Mouse (Mus musculus): Measurements from ENCODE around the gene Zic5. TPM values are rescaled to one million over a fixed set of nuclear protein-coding genes. Genes with fewer than 3 reads are reported as not detected.

Zic5 gene
- polyA plus RNA-seq, 1 experiment from 2014 or later: 0.89 TPM

- Histone ChIP-seq H3K27me3 (peaks cover 88% of the 10 kb centered on the region), H3K4me3 (replicated peaks) (no peak overlapping the region), H3K4me2 (replicated peaks) (no peak overlapping the region), H3K27ac (replicated peaks) (no peak overlapping the region), H3K36me3 (no peaks in the 10 kb centered on the region), H3K4me1 (peaks cover 10% of the 10 kb centered on the region), H3K9me3 (replicated peaks) (no peaks in the 10 kb centered on the region), H3K9ac (no peak overlapping the region)
- no peak for ATAC-seq (ENCODE audit: insufficient number of reproducible peaks, low FRiP score, low TSS enrichment, low read depth)
- WGBS: 3% methylated on average over 1 of the region's 1 CpGs
Measured at GRCm38 (mm10) chr14:122486611-122487010, 21.1 kb upstream of the Zic5 start.

GRCm38 (mm10) chr14:122485635-122486181 is 20.2 kb upstream of the Zic5 start:
- WGBS: 2% methylated on average over 12 of the region's 12 CpGs
- H3K4me2 ChIP-seq (replicated peaks): no peak overlapping the region
- no peak overlapping the region for H3K4me3 ChIP-seq (replicated peaks)

GRCm38 (mm10) chr14:122484844-122485551 is 19.5 kb upstream of the Zic5 start:
- Histone ChIP-seq H3K27me3 (peaks cover 88% of the 10 kb centered on the region), H3K4me3 (replicated peaks) (no peak overlapping the region), H3K4me1 (0 out of 2 replicates have a peak, but pooled peaks cover 2% of the 10 kb centered on the region), H3K9ac (no peak overlapping the region), H3K9me3 (replicated peaks) (no peaks in the 10 kb centered on the region), H3K4me2 (replicated peaks) (no peak overlapping the region), H3K27ac (replicated peaks) (no peak overlapping the region), H3K36me3 (no peaks in the 10 kb centered on the region)
- WGBS: 4% methylated on average over 24 of the region's 24 CpGs
- no peak for ATAC-seq (ENCODE audit: insufficient number of reproducible peaks, low FRiP score, low TSS enrichment, low read depth)

More at GRCm38 (mm10) chr14:122485635-122486181, 20.2 kb upstream of the Zic5 start:
- ATAC-seq (ENCODE audit: insufficient number of reproducible peaks, low FRiP score, low TSS enrichment, low read depth): no peak
- H3K9me3 ChIP-seq (replicated peaks): no peaks in the 10 kb centered on the region
- H3K27ac ChIP-seq (replicated peaks): no peak overlapping the region
- H3K36me3 ChIP-seq: no peaks in the 10 kb centered on the region
- H3K9ac ChIP-seq: no peak overlapping the region
- peaks cover 7% of the 10 kb centered on the region for H3K4me1 ChIP-seq
- H3K27me3 ChIP-seq: peaks cover 88% of the 10 kb centered on the region

- Histone ChIP-seq H3K4me1 (0 out of 2 replicates have a peak, but pooled peaks cover 2% of the 10 kb centered on the region), H3K9ac (no peak overlapping the region), H3K36me3 (no peaks in the 10 kb centered on the region), H3K27me3 (peaks cover 87% of the 10 kb centered on the region), H3K4me3 (replicated peaks) (no peak overlapping the region), H3K4me2 (replicated peaks) (no peak overlapping the region), H3K27ac (replicated peaks) (no peak overlapping the region), H3K9me3 (replicated peaks) (no peaks in the 10 kb centered on the region)
- ATAC-seq (ENCODE audit: insufficient number of reproducible peaks, low FRiP score, low TSS enrichment, low read depth): no peak
- WGBS: 0% methylated on average over 4 of the region's 4 CpGs
Measured at GRCm38 (mm10) chr14:122484458-122484843, 19.0 kb upstream of the Zic5 start.

GRCm38 (mm10) chr14:122483556-122484421 is 18.3 kb upstream of the Zic5 start:
- H3K4me2 ChIP-seq (replicated peaks): no peak overlapping the region
- H3K4me1 ChIP-seq: peaks cover 4% of the 10 kb centered on the region; the same call in 1 of the 2 replicates
- peaks cover 84% of the 10 kb centered on the region for H3K27me3 ChIP-seq
- no peak overlapping the region for H3K4me3 ChIP-seq (replicated peaks)
- ATAC-seq (ENCODE audit: insufficient number of reproducible peaks, low FRiP score, low TSS enrichment, low read depth): no peak
- WGBS: 3% methylated on average over 18 of the region's 18 CpGs
- no peak overlapping the region for H3K27ac ChIP-seq (replicated peaks)
- no peak overlapping the region for H3K9ac ChIP-seq
- H3K36me3 ChIP-seq: no peaks in the 10 kb centered on the region
- H3K9me3 ChIP-seq (replicated peaks): no peaks in the 10 kb centered on the region

GRCm38 (mm10) chr14:122483024-122483385 is 17.5 kb upstream of the Zic5 start:
- no peak overlapping the region for H3K9ac ChIP-seq

GRCm38 (mm10) chr14:122482081-122483023 is 16.9 kb upstream of the Zic5 start:
- Histone ChIP-seq H3K9ac (no peak overlapping the region), H3K27ac (replicated peaks) (no peak overlapping the region)
- ATAC-seq (ENCODE audit: insufficient number of reproducible peaks, low FRiP score, low TSS enrichment, low read depth): no peak

More at GRCm38 (mm10) chr14:122483024-122483385, 17.5 kb upstream of the Zic5 start:
- Histone ChIP-seq H3K9me3 (replicated peaks) (no peaks in the 10 kb centered on the region), H3K4me1 (peaks cover 7% of the 10 kb centered on the region; the same call in 1 of the 2 replicates), H3K4me3 (replicated peaks) (no peak overlapping the region), H3K36me3 (no peaks in the 10 kb centered on the region), H3K27me3 (peaks cover 90% of the 10 kb centered on the region), H3K27ac (replicated peaks) (no peak overlapping the region), H3K4me2 (replicated peaks) (no peak overlapping the region)
- no peak for ATAC-seq (ENCODE audit: insufficient number of reproducible peaks, low FRiP score, low TSS enrichment, low read depth)
- 4% methylated on average over 5 of the region's 5 CpGs for WGBS

GRCm38 (mm10) chr14:122481181-122481580 is 15.7 kb upstream of the Zic5 start:
- peaks cover 94% of the 10 kb centered on the region for H3K27me3 ChIP-seq
- H3K27ac ChIP-seq (replicated peaks): no peak overlapping the region
- no peak overlapping the region for H3K4me3 ChIP-seq (replicated peaks)

More at GRCm38 (mm10) chr14:122482081-122483023, 16.9 kb upstream of the Zic5 start:
- no peaks in the 10 kb centered on the region for H3K36me3 ChIP-seq
- 2% methylated on average over 38 of the region's 38 CpGs for WGBS
- H3K4me3 ChIP-seq (replicated peaks): no peak overlapping the region
- H3K27me3 ChIP-seq: peaks cover 92% of the 10 kb centered on the region
- H3K4me2 ChIP-seq (replicated peaks): no peak overlapping the region
- H3K4me1 ChIP-seq: peaks cover 7% of the 10 kb centered on the region; the same call in 1 of the 2 replicates
- no peaks in the 10 kb centered on the region for H3K9me3 ChIP-seq (replicated peaks)

GRCm38 (mm10) chr14:122480355-122480754 is 14.9 kb upstream of the Zic5 start:
- no peak for ATAC-seq (ENCODE audit: insufficient number of reproducible peaks, low FRiP score, low TSS enrichment, low read depth)
- H3K4me3 ChIP-seq (replicated peaks): no peak overlapping the region
- peaks cover 20% of the 10 kb centered on the region for H3K4me1 ChIP-seq
- H3K4me2 ChIP-seq (replicated peaks): no peak overlapping the region
- H3K27ac ChIP-seq (replicated peaks): no peak overlapping the region
- H3K9ac ChIP-seq: no peak overlapping the region
- 5% methylated on average over 2 of the region's 2 CpGs for WGBS
- H3K36me3 ChIP-seq: no peaks in the 10 kb centered on the region
- H3K27me3 ChIP-seq: peaks cover 94% of the 10 kb centered on the region
- no peaks in the 10 kb centered on the region for H3K9me3 ChIP-seq (replicated peaks)

More at GRCm38 (mm10) chr14:122481181-122481580, 15.7 kb upstream of the Zic5 start:
- Histone ChIP-seq H3K36me3 (no peaks in the 10 kb centered on the region), H3K9me3 (replicated peaks) (no peaks in the 10 kb centered on the region), H3K9ac (no peak overlapping the region), H3K4me1 (peaks cover 12% of the 10 kb centered on the region), H3K4me2 (replicated peaks) (no peak overlapping the region)
- WGBS: 4% methylated on average over 15 of the region's 15 CpGs
- ATAC-seq (ENCODE audit: insufficient number of reproducible peaks, low FRiP score, low TSS enrichment, low read depth): no peak

GRCm38 (mm10) chr14:122479461-122480109 is 14.1 kb upstream of the Zic5 start:
- Histone ChIP-seq H3K36me3 (no peaks in the 10 kb centered on the region), H3K9ac (no peak overlapping the region), H3K4me1 (peaks cover 25% of the 10 kb centered on the region), H3K4me3 (replicated peaks) (no peak overlapping the region), H3K9me3 (replicated peaks) (no peaks in the 10 kb centered on the region), H3K4me2 (replicated peaks) (no peak overlapping the region), H3K27me3 (peaks cover 94% of the 10 kb centered on the region), H3K27ac (replicated peaks) (no peak overlapping the region)
- WGBS: 12% methylated on average over 17 of the region's 17 CpGs
- ATAC-seq (ENCODE audit: insufficient number of reproducible peaks, low FRiP score, low TSS enrichment, low read depth): no peak
